Mouse (Mus musculus) adrenal gland, adult 18-20 months (tissue): ENCODE measurements at regions not wholly inside any gene's neighbourhood (a gene's known extent, or its start where the extent isn't known, plus 50 kb on each side); places are given as distances from the start of the nearest gene placed in this dataset.

Source experiments
- DNase-seq, 2 experiments: peaks; one replicate each; pipeline ENCODE4 v3.0.0; 2021 to 2022; ENCODE audit warnings: low spot score in 2 of 2

DNA sequence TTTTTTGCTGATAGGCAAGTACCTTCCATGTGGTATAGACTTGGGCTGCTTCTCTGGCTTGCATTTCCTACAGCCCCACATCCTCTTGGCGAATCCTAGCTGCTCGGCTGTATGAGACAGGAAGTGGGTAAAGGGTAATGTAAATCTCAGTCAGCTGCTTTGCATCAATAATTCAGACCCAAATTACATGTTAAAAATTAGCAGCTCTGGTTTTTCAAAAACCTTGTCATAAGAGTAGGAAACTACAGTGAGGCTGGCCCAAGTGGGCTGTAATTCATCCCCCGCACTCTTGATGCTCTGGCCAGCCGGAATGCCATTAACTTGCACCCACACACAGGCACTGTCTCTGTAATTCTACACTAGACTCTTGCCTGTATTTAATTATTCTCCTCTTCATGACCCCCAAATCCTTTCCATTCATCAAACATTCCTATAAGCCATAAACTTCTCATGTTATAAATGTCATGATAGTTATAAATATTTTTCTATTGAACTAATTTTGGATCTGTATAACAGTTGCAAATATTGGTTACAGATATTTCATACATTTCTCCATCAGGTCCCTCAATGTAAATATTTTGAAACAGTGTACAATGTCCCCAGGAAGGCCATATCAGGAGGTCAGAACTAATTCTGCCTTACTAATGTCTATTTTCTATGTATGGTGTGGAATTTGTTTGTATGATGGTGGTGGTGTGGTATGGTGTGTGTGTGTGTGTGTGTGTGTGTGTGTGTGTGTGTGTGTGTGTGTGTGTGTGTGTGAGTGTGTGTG lies 261.0 kb upstream of the Cxadr start:
- DNase-seq, result no peak

DNA sequence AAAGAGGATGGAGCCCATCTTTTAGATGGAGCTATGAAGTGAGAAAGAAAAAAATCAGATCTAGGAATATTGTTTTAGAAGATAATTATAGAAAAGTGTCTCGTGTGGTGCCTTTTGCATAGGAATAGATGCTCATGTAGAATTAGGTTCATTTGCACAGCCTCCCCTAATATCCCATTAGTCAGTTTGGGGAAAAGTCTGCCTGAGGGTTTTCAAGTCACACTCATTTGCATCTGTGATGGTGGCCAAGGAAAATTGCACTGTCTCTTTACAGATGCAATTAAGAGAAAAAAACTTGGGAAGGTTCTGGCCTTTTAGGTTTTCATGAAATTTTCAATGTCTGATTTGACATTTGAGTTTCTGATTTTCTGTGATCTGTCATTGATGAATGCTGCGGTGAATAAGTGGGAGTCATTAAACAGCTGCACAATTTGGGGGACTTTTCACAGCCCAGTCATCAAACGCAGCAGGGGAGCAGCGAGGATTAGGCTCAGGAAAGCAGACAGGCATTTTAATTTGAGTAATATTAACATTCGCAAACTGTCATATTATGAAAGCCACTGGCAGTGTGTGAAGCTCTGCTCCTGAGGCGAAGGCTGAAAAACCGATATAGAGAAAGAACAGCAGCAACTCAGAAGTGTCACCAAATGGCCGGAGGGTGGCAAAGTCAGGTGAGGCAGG lies 281.5 kb upstream of the Cxadr start:
- DNase-seq, result no peak

- DNase-seq, result no peak
Observed at GRCm38 (mm10) chr16:78015401-78015800, 285.9 kb upstream of the Cxadr start.

DNA sequence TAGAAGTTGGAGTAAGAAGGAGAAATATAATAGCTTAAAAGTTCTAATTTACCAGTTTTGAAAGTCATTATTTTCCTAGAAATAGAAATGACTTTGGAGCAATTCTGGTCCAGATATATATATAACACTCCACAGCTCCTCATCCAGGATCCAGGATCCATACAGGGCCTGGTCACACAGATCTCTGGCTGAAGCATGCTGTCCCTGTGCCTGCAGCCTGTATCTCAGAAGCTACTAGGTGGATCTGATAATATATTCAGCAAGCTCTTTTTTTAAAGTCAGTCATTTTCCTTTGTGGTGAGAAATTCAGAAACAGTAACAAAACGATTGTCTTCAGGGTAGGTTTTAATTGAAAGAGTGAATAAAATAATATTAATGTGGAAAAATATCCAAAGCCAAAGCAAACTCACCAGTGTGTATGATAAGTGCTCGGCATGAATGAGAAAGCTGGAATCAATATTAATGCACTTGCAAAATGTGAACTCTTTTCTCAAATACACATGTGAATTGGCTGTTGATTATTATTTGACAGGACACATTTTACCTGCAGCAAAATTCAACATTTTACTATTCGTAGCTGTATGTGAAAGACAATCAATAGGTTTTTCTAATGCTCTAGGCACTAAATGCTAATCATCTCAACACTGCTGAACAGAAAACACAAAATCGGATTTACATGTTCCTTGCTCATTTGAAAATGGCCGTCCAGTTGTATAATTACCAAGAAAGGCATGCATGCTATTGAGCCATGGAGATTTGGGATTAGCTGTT lies 288.1 kb upstream of the Cxadr start:
- no peak for DNase-seq

DNA sequence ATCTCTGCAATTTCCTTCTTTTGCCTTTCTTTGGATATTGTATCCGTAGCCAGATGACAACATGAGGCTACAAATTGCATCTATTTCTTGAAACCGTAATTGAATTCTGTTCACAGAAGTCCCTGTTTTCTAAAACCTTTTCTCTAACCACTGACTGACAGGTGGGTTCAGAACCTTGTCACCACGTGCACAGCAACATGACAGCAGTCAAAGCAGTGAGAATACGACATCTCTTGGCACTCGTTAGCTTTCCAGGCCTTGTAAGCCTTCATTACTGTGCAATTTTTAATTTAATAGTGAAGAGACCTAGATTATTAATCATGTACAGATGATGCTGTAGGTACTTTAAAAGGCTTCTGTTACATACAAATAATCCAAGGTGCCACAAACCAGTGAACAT lies 297.3 kb upstream of the Cxadr start:
- no peak for DNase-seq

DNA sequence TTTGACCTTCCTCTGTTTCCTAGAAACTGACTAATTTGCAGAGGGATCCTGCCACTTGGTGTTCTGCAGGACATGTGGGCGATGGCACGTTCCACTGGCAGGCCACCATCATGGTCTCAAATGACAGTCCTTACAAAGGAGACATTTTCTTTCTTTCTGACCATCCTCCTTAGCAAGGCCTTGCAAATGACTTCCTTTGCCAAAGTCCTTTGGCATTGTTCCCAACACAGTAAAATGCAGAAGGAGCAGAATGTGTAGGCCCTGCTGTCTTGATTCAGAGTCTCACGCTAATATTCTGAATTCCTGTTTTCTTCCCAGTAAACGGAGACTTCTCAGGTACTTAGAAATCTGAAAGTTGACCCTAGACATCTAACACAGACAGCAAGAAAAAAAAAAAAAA lies 308.3 kb upstream of the Cxadr start:
- no peak for DNase-seq

GRCm38 (mm10) chr16:77989791-77990325 lies 311.4 kb upstream of the Cxadr start:
- no peak for DNase-seq

GRCm38 (mm10) chr16:77989139-77989538 lies 312.1 kb upstream of the Cxadr start:
- no peak for DNase-seq

DNA sequence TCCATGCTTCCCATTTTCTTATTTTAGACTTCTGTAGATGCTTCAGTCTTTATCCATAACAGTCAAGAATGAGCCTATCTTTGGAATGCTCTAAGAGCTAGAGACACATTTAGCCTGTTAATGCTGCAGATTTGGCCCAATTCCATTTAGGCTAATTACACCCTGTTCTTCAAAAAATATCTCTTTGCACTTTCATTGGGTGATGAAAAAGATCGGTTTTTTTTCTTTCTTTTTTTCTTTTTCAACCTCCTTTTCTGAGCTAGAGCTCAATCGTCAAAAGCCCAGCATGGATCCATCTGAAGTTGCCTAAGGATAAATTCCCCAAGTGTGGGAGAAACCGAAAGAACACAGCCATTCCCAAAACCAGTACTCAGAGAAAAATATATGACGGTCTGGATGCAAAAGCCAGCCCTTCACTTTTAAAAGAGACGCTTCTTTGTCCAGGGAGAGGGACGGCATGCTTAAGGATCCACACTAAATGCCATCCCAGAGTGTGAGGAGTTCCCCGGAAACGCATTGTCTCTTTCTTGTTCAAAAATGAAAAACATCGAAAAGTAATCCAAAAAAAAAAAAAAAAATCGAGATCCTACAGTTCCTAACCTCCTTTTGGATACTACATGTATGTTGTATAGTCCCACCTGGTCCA lies 314.3 kb upstream of the Cxadr start:
- no peak for DNase-seq

- DNase-seq, result no peak
Observed at GRCm38 (mm10) chr16:77948785-77949184, 346.9 kb upstream of the Gm11146 start.

DNA sequence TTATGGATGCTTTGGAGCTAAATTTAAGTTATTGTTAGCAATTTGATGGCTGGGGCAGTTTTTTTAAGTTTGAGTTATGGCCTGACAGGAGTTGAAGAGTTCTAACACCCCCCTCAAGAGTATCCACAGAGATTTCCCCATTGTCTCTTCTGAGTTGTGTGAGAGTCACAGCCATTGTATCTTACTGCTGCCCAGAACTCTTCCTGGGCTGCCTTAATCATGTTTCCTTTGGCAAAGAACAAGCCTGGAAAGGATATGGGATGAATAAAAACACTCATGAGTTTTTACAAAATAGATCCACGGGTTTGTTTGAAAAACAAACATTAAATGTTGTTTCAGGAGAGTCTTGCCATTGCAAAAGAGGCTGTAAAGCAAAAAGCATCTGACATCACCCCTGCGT lies 343.5 kb upstream of the Gm11146 start:
- DNase-seq, result no peak

DNA sequence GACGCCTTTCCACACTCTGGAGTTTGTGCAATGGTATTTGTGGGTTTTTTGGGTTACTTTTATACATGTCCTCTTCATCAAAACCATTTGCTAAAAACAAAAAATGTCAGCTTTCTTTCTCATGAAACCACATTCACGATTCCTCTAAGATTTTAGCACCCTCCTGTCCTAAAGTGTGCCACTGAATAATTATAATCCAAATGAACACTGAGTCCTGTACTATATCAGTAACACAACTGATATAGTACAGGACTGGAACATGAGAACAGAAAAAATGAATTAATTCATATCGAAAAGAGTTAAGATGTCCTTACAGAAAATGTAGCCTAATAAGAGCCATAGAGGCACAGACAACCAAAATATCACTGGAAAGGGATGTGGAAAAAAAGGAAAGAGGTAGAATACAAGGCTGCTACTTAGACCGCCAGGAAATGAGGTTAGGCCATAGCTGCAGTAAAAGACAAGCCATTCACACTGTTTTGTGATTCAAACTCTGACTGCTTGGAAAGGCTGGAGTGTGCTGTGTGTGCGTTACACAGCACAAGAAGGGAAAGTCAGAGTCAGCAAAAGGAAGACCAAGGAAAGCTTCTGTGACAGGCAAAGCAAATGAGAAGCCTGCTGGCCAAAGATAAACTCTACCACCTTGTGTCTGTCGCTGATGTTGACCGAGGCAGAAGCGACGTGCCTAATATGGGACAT lies 329.3 kb upstream of the Gm11146 start:
- DNase-seq, result no peak

DNA sequence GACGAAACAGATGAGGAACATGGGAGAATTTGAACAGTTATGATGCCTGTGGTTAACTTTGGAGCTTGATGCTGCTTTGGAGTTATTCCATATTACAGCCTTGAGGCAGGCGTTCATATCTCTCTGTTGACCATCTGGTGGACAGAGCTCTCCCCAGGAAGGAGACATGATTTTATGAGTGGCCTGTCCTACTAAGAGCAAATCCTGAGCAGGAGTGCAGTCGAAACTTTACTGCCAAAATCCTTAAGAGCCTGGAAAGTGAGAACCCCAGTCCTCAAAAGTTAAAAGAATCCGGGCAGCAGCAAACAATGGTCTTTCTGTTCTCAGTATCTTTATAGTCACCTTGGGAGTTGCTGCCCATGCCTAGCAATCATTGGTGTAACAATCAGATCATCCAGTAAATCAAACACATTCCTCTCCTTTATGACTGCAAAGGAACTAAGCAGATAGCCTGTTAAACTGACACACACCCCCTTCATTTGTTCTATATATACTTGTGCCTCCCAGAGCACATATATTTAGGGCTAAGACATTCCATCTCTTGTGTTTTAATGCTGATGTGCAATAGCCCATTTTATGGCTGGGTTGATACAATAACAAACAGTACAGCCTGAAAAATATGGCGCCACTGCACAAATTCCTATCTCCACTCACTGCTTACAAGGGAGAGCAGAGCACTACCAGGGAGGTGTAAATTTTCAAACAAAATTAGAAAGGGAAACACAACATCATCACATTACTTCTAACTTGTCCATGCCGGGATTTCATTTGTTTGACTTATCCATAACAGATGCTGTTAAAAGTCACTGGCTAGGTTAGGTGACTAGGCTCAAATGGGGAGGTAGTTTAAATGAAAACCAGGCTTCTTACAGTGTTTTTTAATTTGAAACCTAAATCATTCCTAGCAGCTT lies 312.5 kb upstream of the Gm11146 start:
- DNase-seq, result no peak

- DNase-seq, result no peak
Observed at GRCm38 (mm10) chr16:77894247-77894646, 292.4 kb upstream of the Gm11146 start.

- no peak for DNase-seq
Observed at GRCm38 (mm10) chr16:77893690-77894089, 291.8 kb upstream of the Gm11146 start.

GRCm38 (mm10) chr16:77892731-77893130 lies 290.8 kb upstream of the Gm11146 start:
- DNase-seq, result no peak

DNA sequence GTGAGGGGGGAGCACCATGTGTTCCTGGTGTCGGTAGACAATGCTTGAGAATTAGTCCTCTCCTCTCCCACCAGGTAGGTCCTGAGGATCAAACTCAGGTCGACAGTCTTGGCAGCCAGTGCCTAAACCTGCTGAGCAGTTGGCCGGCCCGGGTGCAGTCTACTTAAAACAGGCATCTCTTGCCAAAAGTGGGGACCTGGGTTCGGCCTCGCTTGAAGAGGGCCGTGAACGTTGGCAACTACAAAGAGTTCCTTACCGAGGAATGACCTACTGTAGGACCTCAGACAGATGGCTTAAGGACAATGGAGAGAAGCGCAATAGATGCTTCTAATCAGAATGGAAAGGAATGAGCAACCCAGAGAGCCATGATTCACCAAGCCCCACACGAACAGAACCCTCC lies 287.5 kb upstream of the Gm11146 start:
- DNase-seq, result no peak

- DNase-seq, result no peak
Observed at GRCm38 (mm10) chr16:77885060-77885679, 283.3 kb upstream of the Gm11146 start.

DNA sequence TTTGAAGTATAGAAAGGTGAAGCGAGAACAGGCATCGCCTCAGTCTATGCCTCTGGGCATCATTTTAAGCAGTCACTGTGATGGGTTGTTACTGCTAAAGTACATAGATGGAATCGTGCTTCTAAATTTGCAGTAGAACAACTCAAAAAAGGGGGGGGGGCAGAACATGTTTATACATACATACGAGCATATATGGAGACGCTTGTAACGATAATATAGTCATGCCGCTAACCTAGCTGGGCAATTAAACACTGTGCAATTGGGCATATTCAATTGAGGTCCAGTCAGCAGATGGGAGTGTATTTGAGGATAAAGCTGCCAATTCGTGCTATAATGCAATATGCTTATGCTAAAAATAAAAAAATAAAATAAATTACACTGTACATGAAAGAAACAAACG lies 282.6 kb upstream of the Gm11146 start:
- DNase-seq, result no peak
